Mouse (Mus musculus): Measurements from ENCODE around the gene Gm5617. TPM values are rescaled to one million over a fixed set of nuclear protein-coding genes. Genes with fewer than 3 reads are reported as not detected.
"Not testable (repeated sequence)": the region's sequence is repeated elsewhere in the genome, so short reads cannot be mapped to it uniquely, and the experiment has no call there.

Gm5617 gene
- polyA plus RNA-seq (2015; fragmentation: Nextera tagmentation; extraction: Ambion mirVana), result 33.2 and 38.2 TPM in 2 replicates

GRCm38 (mm10) chr9:48494817-48495547, at the start of gene Gm5617, which contains the start of gene Rbm7:
Gene Gm5617 (plus strand): TSS chr9:48495442.
Gene Rbm7 (minus strand): TSS chr9:48495299.
- Histone ChIP-seq H3K4me1 (replicated peaks) (peaks cover 19% of the 10 kb centered on the region), H3K9me3 (no peaks in the 10 kb centered on the region), H3K27me3 (0 out of 2 replicates have a peak, but pooled peaks cover 13% of the 10 kb centered on the region), H3K4me3 (replicated peaks) (peak within 1 kb of the TSS; percentile 68), H3K4me2 (replicated peaks) (peak within 1 kb of the TSS; percentile 78), H3K36me3 (peaks cover 28% of the 10 kb centered on the region), H3K27ac (peak within 1 kb of the TSS; percentile 94), H3K9ac (replicated peaks) (peak within 1 kb of the TSS; percentile 90)
- peak; percentile 100 for ATAC-seq
- WGBS, result under 1% methylated on average over 72 of the region's 72 CpGs

- WGBS, result 39% methylated on average over 5 of the region's 5 CpGs
- Histone ChIP-seq H3K4me3 (replicated peaks) (no peak overlapping the region), H3K9ac (replicated peaks) (no peak overlapping the region), H3K4me2 (replicated peaks) (no peak overlapping the region), H3K36me3 (no peaks in the 10 kb centered on the region), H3K9me3 (no peaks in the 10 kb centered on the region), H3K27ac (no peak overlapping the region), H3K4me1 (replicated peaks) (no peaks in the 10 kb centered on the region), H3K27me3 (no peaks in the 10 kb centered on the region)
- no peak for ATAC-seq
Observed at GRCm38 (mm10) chr9:48447783-48448209, 47.4 kb upstream of the Gm5617 start.

GRCm38 (mm10) chr9:48450066-48450465, 45.2 kb upstream of the Gm5617 start:
- Histone ChIP-seq H3K9me3 (no peaks in the 10 kb centered on the region), H3K4me2 (replicated peaks) (no peak overlapping the region), H3K36me3 (no peaks in the 10 kb centered on the region), H3K27me3 (no peaks in the 10 kb centered on the region), H3K4me1 (replicated peaks) (no peaks in the 10 kb centered on the region), H3K27ac (no peak overlapping the region), H3K4me3 (replicated peaks) (no peak overlapping the region), H3K9ac (replicated peaks) (no peak overlapping the region)
- ATAC-seq, result no peak
- 93% methylated on average over 17 of the region's 17 CpGs for WGBS

- Histone ChIP-seq H3K9ac (replicated peaks) (no peak overlapping the region), H3K4me1 (replicated peaks) (no peaks in the 10 kb centered on the region), H3K36me3 (no peaks in the 10 kb centered on the region), H3K27ac (no peak overlapping the region), H3K9me3 (no peaks in the 10 kb centered on the region), H3K27me3 (no peaks in the 10 kb centered on the region), H3K4me2 (replicated peaks) (no peak overlapping the region), H3K4me3 (replicated peaks) (no peak overlapping the region)
- no peak for ATAC-seq
- WGBS, result 90% methylated on average over 3 of the region's 3 CpGs
Observed at GRCm38 (mm10) chr9:48455961-48456360, 39.3 kb upstream of the Gm5617 start.

GRCm38 (mm10) chr9:48458879-48459278, 36.4 kb upstream of the Gm5617 start:
- H3K36me3 ChIP-seq, result no peaks in the 10 kb centered on the region
- H3K27me3 ChIP-seq, result no peaks in the 10 kb centered on the region
- H3K9me3 ChIP-seq, result no peaks in the 10 kb centered on the region
- H3K27ac ChIP-seq, result no peak overlapping the region
- no peak overlapping the region for H3K4me3 ChIP-seq (replicated peaks)
- H3K9ac ChIP-seq (replicated peaks), result no peak overlapping the region
- H3K4me2 ChIP-seq (replicated peaks), result no peak overlapping the region
- H3K4me1 ChIP-seq (replicated peaks), result no peaks in the 10 kb centered on the region
- ATAC-seq, result no peak
- 71% methylated on average over 3 of the region's 3 CpGs for WGBS

- Histone ChIP-seq H3K9me3 (no peaks in the 10 kb centered on the region), H3K36me3 (no peaks in the 10 kb centered on the region), H3K4me2 (replicated peaks) (no peak overlapping the region), H3K4me3 (replicated peaks) (no peak overlapping the region), H3K9ac (replicated peaks) (no peak overlapping the region), H3K27me3 (no peaks in the 10 kb centered on the region), H3K27ac (no peak overlapping the region), H3K4me1 (replicated peaks) (no peaks in the 10 kb centered on the region)
- no peak for ATAC-seq
- WGBS, result 93% methylated on average over 5 of the region's 5 CpGs
Observed at GRCm38 (mm10) chr9:48459391-48459790, 35.9 kb upstream of the Gm5617 start.

- no peaks in the 10 kb centered on the region for H3K4me1 ChIP-seq (replicated peaks)
- no peak overlapping the region for H3K9ac ChIP-seq (replicated peaks)
- no peak overlapping the region for H3K4me2 ChIP-seq (replicated peaks)
- no peak overlapping the region for H3K4me3 ChIP-seq (replicated peaks)
- 0 out of 2 replicates have a peak, but pooled peaks cover 4% of the 10 kb centered on the region for H3K9me3 ChIP-seq
- ATAC-seq, result no peak
- 95% methylated on average over 8 of the region's 8 CpGs for WGBS
- H3K27ac ChIP-seq, result no peak overlapping the region
- no peaks in the 10 kb centered on the region for H3K27me3 ChIP-seq
- no peaks in the 10 kb centered on the region for H3K36me3 ChIP-seq
Observed at GRCm38 (mm10) chr9:48460720-48461119, 34.5 kb upstream of the Gm5617 start.

- ATAC-seq, result no peak
- WGBS, result 93% methylated on average over 3 of the region's 3 CpGs
Observed at GRCm38 (mm10) chr9:48461545-48461944, 33.7 kb upstream of the Gm5617 start.

GRCm38 (mm10) chr9:48465671-48466070, 29.6 kb upstream of the Gm5617 start:
- Histone ChIP-seq H3K9ac (replicated peaks) (no peak overlapping the region), H3K27me3 (no peaks in the 10 kb centered on the region), H3K4me1 (replicated peaks) (no peaks in the 10 kb centered on the region), H3K4me3 (replicated peaks) (no peak overlapping the region), H3K4me2 (replicated peaks) (no peak overlapping the region), H3K36me3 (peaks cover 7% of the 10 kb centered on the region), H3K27ac (no peak overlapping the region), H3K9me3 (0 out of 2 replicates have a peak, but pooled peaks cover 5% of the 10 kb centered on the region)
- ATAC-seq, result no peak
- over 99% methylated on average over 3 of the region's 3 CpGs for WGBS

More at GRCm38 (mm10) chr9:48461545-48461944, 33.7 kb upstream of the Gm5617 start:
- Histone ChIP-seq H3K4me3 (replicated peaks) (no peak overlapping the region), H3K9me3 (0 out of 2 replicates have a peak, but pooled peaks cover 5% of the 10 kb centered on the region), H3K9ac (replicated peaks) (no peak overlapping the region), H3K4me1 (replicated peaks) (no peaks in the 10 kb centered on the region), H3K36me3 (no peaks in the 10 kb centered on the region), H3K4me2 (replicated peaks) (no peak overlapping the region), H3K27me3 (no peaks in the 10 kb centered on the region), H3K27ac (no peak overlapping the region)

GRCm38 (mm10) chr9:48466804-48467203, 28.4 kb upstream of the Gm5617 start:
- ATAC-seq, result no peak
- 59% methylated on average over 3 of the region's 3 CpGs for WGBS

GRCm38 (mm10) chr9:48467471-48467870, 27.8 kb upstream of the Gm5617 start:
- WGBS, result 97% methylated on average over 5 of the region's 5 CpGs
- H3K27me3 ChIP-seq; H3K9me3 ChIP-seq; H3K27ac ChIP-seq; H3K4me2 ChIP-seq (replicated peaks); H3K4me1 ChIP-seq (replicated peaks); H3K9ac ChIP-seq (replicated peaks); ATAC-seq; H3K36me3 ChIP-seq; H3K4me3 ChIP-seq (replicated peaks): not testable (repeated sequence)

More at GRCm38 (mm10) chr9:48466804-48467203, 28.4 kb upstream of the Gm5617 start:
- H3K9ac ChIP-seq (replicated peaks), result no peak overlapping the region
- no peak overlapping the region for H3K4me3 ChIP-seq (replicated peaks)
- no peaks in the 10 kb centered on the region for H3K27me3 ChIP-seq
- H3K27ac ChIP-seq, result no peak overlapping the region
- no peak overlapping the region for H3K4me2 ChIP-seq (replicated peaks)
- H3K4me1 ChIP-seq (replicated peaks), result no peaks in the 10 kb centered on the region
- H3K36me3 ChIP-seq, result peaks cover 9% of the 10 kb centered on the region
- H3K9me3 ChIP-seq, result 0 out of 2 replicates have a peak, but pooled peaks cover 5% of the 10 kb centered on the region

- Histone ChIP-seq H3K4me1 (replicated peaks) (no peaks in the 10 kb centered on the region), H3K4me3 (replicated peaks) (no peak overlapping the region), H3K9ac (replicated peaks) (no peak overlapping the region), H3K4me2 (replicated peaks) (no peak overlapping the region), H3K27me3 (no peaks in the 10 kb centered on the region), H3K9me3 (no peaks in the 10 kb centered on the region), H3K27ac (no peak overlapping the region), H3K36me3 (peaks cover 17% of the 10 kb centered on the region)
- no peak for ATAC-seq
- WGBS, result 77% methylated on average over 15 of the region's 15 CpGs
Observed at GRCm38 (mm10) chr9:48472441-48473025, 22.7 kb upstream of the Gm5617 start.
